10 mouse cellular contexts compared by ENCODE assay signal in the genomic region with DNA sequence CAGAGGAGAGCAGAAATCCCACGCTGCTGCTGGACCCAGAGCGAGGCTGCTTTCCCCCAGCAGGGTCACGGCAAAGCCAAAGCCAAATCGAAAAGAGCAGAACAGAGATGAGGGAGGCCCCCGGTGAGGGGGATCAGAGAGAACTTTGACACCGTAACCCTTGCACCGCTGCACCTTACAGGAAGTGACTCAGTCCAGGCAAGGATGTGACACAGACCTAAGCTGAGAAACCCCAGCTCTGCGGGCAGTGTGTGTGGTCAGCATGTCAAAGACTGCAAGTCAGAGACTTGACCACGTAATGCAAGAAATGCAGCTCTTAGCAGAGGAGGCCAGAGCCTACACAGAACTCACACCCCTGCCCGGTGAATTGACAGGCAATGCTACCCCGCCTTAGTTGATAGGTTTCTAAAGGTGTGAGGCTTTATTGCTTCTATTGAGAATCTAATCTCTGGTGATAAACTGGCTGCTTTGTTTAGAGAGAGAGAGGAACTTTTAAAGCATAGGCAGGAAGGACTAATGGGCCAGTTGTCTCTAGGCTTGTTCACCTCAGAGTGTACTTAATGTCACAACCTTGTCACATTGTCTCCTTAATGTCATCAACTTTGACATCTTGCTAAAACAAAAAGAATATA. TPM values are rescaled to one million over a fixed set of nuclear protein-coding genes. Genes with fewer than 3 reads are reported as not detected.
A peak's percentile ranks its signal among the peaks of the same experiment; 100 is the strongest.
DNase-seq lines count a peak whose midpoint lies in the region; ATAC-seq and TF ChIP-seq lines count a peak whose summit lies in the region.
"Had no signal": no experiment of that assay in that cellular context is flagged by ENCODE, and none has a peak within 500 bp of the region (broad histone marks: within the 10 kb centered on the region; RNA-seq: fewer than 3 reads in every experiment).

No protein-coding gene starts in this region.

- no peaks in the 10 kb centered on the region for H3K36me3 ChIP-seq in liver, embryonic 16.5 days (ENCODE audit: control insufficient read depth, insufficient read depth)
- peaks cover 39% of the 10 kb centered on the region for H3K36me3 ChIP-seq in liver, embryonic 12.5 days
- H3K36me3 ChIP-seq: lung, embryonic 15.5 days had no signal

- WGBS in liver, embryonic 16.5 days (ENCODE audit: insufficient replicate concordance) = 22% methylated on average over 11 of the region's 11 CpGs
- 11% methylated on average over 11 of the region's 11 CpGs for WGBS in liver, embryonic 12.5 days (ENCODE audit: insufficient replicate concordance)

- H3K4me1 ChIP-seq in liver, embryonic 16.5 days (ENCODE audit: control insufficient read depth, low read depth, low read length) = peaks cover 2% of the 10 kb centered on the region
- peaks cover 31% of the 10 kb centered on the region for H3K4me1 ChIP-seq in liver, embryonic 12.5 days

- H3K4me3 ChIP-seq in liver, embryonic 16.5 days (ENCODE audit: low read depth, low read length) = no peak overlapping the region
- H3K4me3 ChIP-seq in liver, embryonic 12.5 days = no peak overlapping the region
- H3K4me3 ChIP-seq in gastrocnemius, adult 2 months = no peak overlapping the region
- H3K4me3 ChIP-seq: lung, embryonic 15.5 days had no signal

- H3K4me2 ChIP-seq in liver, embryonic 16.5 days (ENCODE audit: low read depth, low read length) = no peak overlapping the region
- H3K4me2 ChIP-seq in liver, embryonic 12.5 days = no peak overlapping the region
- H3K4me2 ChIP-seq: lung, embryonic 15.5 days had no signal

- intact Hi-C loops in gastrocnemius, adult 2 months (cut with DNase I) = no loop called here

- peak overlapping the region; percentile 30 for H3K27ac ChIP-seq in liver, embryonic 16.5 days (ENCODE audit: low read length)
- H3K27ac ChIP-seq in liver, embryonic 12.5 days = no peak overlapping the region
- H3K27ac ChIP-seq in gastrocnemius, adult 2 months = no peak overlapping the region
- H3K27ac ChIP-seq: lung, embryonic 15.5 days had no signal

- peak; percentile 79 for DNase-seq in CD4-positive helper T cell, adult 2 months (ENCODE audit: low read depth, low spot score)
- DNase-seq in layer of hippocampus, postnatal 25 days (ENCODE audit: extremely low spot score in 1 of 2, low spot score in 1 of 2) = no peak
- DNase-seq in gastrocnemius, adult 2 months = no peak
- DNase-seq: cerebellum, postnatal 36 days; right cerebral cortex, adult 18-20 months had no signal

- no peaks in the 10 kb centered on the region for H3K27me3 ChIP-seq in liver, embryonic 16.5 days (ENCODE audit: control insufficient read depth, insufficient read depth, low read depth, low read length)
- peaks cover 44% of the 10 kb centered on the region for H3K27me3 ChIP-seq in liver, embryonic 12.5 days (replicated peaks)
- H3K27me3 ChIP-seq: lung, embryonic 15.5 days had no signal

- no peaks in the 10 kb centered on the region for H3K9me3 ChIP-seq in liver, embryonic 16.5 days (replicated peaks; ENCODE audit: control insufficient read depth, low read length)
- no peaks in the 10 kb centered on the region for H3K9me3 ChIP-seq in liver, embryonic 12.5 days (replicated peaks)
- H3K9me3 ChIP-seq: lung, embryonic 15.5 days had no signal

- no peak overlapping the region for H3K9ac ChIP-seq in liver, embryonic 16.5 days (ENCODE audit: low read depth, low read length)
- H3K9ac ChIP-seq in liver, embryonic 12.5 days = no peak overlapping the region
- H3K9ac ChIP-seq: lung, embryonic 15.5 days had no signal

- ATAC-seq in liver, embryonic 16.5 days (ENCODE audit: low read depth) = peak; percentile 37; the same call in 1 of the 2 replicates
- ATAC-seq in liver, embryonic 12.5 days = no peak
- ATAC-seq in hematopoietic stem cell, adult 5-6 weeks (replicated peaks in 1 of 2; ENCODE audit: insufficient read depth in 1 of 2, low FRiP score in 2 of 2, low TSS enrichment in 1 of 2, low read depth in 1 of 2, poor library complexity in 2 of 2, severe bottlenecking in 2 of 2) = peak; percentile 29 to 79; a peak in 2 of 4 replicates
- peak; percentile 68 for ATAC-seq in neutrophil, adult 5-6 weeks (ENCODE audit: extremely low read depth, insufficient number of reproducible peaks, low FRiP score, poor library complexity, severe bottlenecking)

- TF ChIP-seq CTCF in gastrocnemius, adult 2 months (IDR thresholded peaks at IDR 0.05) = no peak

RNA-seq across cellular contexts. Expression of gene Fam83f, which starts 32.5 kb away (rescaled TPM):
- 4.5 and 6.0 TPM in 2 replicates for polyA plus RNA-seq in liver, embryonic 16.5 days (2015; fragmentation: Nextera tagmentation; extraction: Ambion mirVana)
- polyA plus RNA-seq in liver, embryonic 12.5 days (2016; fragmentation: Nextera tagmentation; extraction: Ambion mirVana) = 0.41 and 0.42 TPM in 2 replicates
- 0.25 TPM in 1 of 2 replicates, not detected in the other for total RNA-seq in hematopoietic stem cell, adult 5-6 weeks (2017)
- 0.35 and 0.49 TPM in 2 replicates for total RNA-seq in neutrophil, adult 5-6 weeks (2017)
- total RNA-seq in layer of hippocampus, postnatal 25 days (2021) = under 1 TPM in 1 of 2 experiments, not detected in 1; 0.16 TPM
- under 1 TPM in 1 of 2 experiments, not detected in 1; 0.10 TPM for total RNA-seq in gastrocnemius, adult 2 months (2021)
